Mouse (Mus musculus): Measurements from ENCODE around the gene Iqcj.
A peak's percentile ranks its signal among the peaks of the same experiment; 100 is the strongest.

Iqcj gene

DNA sequence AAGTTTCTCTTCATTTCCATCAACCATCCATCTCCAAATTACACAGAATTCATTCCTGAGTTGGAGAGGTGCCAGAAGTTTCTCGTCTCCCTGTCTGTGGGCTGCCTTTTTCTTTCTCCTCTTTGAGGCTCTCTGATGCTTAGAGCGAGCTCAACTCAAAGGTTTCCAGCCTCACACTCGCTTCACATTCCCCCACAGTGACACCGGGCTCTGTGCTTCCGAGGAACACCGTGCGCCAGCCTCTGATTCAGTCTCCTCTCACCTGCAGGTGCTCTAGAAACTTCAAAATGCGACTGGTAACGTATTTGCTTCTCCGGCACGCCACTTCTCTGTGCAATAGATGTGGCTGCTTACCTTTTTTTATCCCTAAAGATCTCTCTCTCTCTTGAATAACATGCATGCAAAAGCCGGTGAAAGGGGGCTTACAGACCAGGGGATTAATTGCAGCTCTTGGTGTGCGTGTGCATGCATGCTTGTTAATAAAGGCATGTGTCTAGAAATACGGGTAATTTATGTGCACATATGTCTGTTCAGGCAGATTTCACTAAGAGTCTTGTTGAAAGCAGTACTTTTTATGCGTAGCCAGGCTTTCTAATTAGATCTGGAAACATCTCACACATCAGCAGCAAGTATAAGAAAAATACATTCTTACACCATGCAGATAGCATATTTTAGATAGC is at the start of gene Iqcj, which contains the start of gene Iqschfp:
TSS of gene Iqcj (plus strand) at position 195 of the 680 bp plus-strand sequence.
TSS of gene Iqschfp (plus strand) at position 207 of the 680 bp plus-strand sequence.
- peak; percentile 1 for DNase-seq (ENCODE audit: low read depth)

- no peak for DNase-seq (ENCODE audit: low read depth)
These were observed 39.6 kb upstream of the Iqcj start for GRCm38 (mm10) chr3:67852397-67852796.

- no peak for DNase-seq (ENCODE audit: low read depth)
These were observed 30.5 kb upstream of the Iqcj start for GRCm38 (mm10) chr3:67861524-67861923.

DNA sequence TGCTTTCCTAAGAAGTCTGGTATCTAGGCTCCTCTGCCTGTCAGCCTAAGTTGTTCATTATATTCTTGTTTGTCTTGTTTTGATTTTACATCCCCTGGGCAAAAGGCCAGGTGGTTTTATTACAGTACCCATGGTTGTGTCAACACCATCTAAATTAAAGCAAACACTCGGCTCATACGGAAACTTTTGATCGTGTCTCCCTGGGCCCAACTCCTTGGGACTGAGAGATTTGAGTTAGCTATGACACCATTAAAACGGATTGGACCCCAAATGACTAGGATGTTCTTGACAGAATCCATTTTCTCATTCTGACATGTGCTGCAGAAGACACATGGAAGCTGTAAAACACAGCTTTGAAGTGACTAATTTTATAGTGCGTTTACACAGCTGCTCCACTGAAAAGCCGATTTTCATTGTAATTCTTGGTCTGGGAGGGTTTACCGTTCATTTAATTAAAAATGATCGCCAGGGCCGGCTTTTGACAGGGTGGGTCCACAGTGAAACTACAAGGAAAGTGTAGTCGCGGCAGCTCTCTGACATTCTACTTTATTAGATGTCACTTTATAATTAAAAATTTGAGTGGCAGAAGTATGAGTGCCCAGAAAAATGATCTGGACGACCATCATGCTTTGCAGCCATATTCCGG is 24.5 kb upstream of the Iqcj start:
- no peak for DNase-seq (ENCODE audit: low read depth)

- no peak for DNase-seq (ENCODE audit: low read depth)
These were observed 22.6 kb upstream of the Iqcj start for GRCm38 (mm10) chr3:67869424-67869823.

DNA sequence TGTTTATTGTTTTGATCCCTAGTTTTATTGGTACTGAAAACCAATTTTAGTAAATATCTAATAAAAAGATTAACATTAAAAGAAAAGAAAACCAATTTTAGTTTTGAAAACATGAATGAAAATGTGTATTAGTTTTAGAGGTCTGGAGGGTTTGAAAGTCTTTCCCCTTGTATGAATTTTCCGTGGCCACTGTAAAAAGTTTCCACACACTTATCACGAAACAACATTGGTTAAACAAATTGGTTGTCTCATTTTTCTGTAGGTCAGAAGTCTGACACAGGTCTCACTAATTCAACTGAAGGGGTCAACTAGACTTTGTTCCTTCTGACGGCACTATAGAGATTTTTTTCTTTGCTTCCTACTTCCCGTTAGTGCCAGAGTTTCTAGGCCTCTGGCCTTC is 14.8 kb upstream of the Iqcj start:
- no peak for DNase-seq (ENCODE audit: low read depth)

DNA sequence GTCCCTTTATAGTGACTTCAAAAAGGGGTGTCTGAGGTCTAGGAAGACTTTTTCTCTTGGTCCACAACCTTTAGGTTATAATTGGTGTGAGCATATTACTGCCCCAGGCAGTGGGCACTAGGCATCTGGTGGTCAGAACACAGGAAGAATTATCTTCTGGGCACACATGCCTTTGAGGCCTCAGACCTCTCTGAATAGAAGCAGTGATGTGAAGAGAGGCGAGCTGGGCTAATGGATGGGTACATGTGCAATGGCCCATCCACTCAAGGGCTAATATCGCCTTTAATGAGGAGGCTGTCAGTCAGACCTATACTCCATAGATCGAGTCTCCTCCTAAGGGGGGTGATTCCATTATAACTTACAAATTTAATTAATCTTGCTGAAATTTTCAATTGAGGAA is 7.7 kb upstream of the Iqcj start:
- DNase-seq (ENCODE audit: low read depth), result no peak

GRCm38 (mm10) chr3:67886176-67886575 is 5.8 kb upstream of the Iqcj start:
- DNase-seq (ENCODE audit: low read depth), result no peak

DNA sequence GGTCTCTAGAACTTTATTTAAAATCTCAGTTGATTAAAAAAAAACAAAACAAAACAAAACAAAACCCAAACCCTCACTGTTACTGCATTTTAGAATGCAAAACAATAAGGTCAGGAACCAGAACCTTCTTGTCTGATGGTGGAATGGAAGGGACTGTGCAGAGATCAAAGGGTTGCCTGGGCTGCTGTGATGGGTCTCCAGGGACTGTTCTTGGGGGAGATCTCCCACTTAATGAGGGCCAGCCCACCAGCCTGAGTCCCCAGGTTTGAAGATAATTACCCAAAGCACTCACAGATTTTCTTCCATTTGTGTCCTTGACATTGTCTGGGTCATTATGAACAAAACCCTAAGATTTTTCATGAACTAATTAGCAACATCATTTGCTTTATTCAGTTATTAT is 4.8 kb upstream of the Iqcj start:
- no peak for DNase-seq (ENCODE audit: low read depth)

DNA sequence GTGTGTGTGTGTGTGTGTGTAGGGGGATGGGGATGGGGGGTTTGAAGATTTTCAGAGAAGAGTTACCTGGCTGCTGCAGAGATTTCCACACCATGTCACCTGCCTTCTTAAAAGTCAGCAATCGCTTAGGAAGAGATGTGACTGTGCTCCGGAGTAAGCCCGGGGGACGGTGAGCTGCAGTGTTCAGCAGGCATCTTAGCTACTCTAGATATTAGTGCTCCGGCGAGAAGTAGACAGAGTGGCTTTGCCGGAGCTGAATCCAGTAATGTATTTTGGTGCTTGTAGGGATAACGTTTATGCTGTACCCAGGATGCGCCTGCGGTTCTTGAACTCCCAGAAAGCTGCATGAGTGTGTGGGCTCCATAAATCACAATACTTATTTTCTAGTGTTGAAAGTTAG is 748 bp downstream of the Iqcj start:
- no peak for DNase-seq (ENCODE audit: low read depth)

DNA sequence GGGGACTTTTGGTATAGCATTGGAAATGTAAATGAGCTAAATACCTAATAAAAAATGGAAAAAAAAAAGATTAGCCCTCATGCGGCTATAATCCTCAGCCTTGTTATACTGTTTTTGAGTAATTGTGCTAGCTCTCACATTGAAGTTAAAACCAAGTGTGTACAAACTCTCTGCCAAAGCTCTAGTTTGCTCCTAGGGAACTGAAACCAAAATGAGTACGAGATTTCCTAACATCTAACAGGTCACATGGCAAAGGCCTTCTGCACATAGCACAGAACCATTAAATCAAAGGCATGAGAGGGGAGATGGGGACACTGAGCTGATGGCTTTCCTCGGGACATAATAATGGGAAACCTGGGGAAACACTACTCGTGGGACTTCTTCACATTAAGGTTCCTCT is 10.5 kb downstream of the Iqcj start:
- DNase-seq (ENCODE audit: low read depth), result no peak

GRCm38 (mm10) chr3:67908586-67908985 is 16.6 kb downstream of the Iqcj start:
- no peak for DNase-seq (ENCODE audit: low read depth)

DNA sequence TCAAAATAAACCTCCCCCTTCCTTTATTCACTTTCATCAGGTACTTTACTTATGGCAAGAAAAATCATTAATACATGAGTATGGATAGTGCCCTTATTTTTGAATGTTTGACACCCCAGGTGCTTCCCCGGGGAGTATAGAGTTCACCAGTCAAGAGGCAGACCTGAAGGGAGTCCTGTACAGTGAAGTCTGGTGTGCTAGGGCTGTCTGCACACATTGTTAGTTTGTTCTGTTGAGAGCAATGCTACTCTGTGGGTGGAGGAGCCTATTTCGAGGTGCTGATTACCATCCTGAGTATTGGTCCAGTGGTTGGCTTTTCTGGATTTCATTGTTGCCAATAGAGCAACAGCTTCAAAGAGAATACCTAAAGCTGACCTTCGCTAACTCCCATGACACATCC is 26.1 kb downstream of the Iqcj start:
- DNase-seq (ENCODE audit: low read depth), result no peak

- no peak for DNase-seq (ENCODE audit: low read depth)
These were observed 26.7 kb downstream of the Iqcj start for GRCm38 (mm10) chr3:67918634-67919259.

DNA sequence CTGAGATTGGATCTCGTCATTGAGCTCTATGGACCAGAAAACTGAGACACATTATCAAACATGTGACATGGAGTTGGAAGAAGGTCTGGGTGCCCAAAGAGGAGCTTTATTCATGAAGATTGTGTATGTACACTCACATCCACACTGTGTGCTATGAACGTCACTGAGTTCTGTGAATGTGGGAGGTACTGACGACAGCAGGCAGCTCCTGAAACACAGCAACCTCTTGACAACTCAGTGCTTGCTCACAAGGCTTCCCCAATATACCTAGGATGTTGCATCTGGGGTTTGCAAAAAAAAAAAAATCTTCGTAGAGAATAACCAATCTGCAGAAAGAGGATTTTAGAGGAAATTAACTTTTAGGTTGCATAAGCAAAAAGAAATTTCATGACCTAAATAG is 31.1 kb downstream of the Iqcj start:
- DNase-seq (ENCODE audit: low read depth), result no peak

DNA sequence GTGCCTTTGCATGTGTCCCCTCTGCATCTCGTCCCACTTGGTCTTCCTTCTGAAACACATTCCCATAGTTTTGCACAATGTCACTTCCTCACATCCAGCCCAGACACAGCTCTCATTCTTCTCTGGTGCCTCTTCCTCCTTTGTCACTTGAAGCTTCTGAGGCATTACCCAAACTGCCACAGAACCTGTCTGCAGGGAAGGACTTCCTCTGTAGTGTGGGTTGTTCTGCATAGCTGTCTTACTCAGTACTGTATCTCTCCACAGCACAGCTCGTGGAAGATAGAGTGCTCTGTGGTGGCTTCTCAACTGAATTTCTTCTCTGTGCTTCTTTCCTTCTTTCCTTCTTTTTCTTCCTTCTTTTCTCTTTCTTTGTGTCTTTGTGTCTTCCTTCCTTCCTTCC is 33.4 kb downstream of the Iqcj start:
- no peak for DNase-seq (ENCODE audit: low read depth)

DNA sequence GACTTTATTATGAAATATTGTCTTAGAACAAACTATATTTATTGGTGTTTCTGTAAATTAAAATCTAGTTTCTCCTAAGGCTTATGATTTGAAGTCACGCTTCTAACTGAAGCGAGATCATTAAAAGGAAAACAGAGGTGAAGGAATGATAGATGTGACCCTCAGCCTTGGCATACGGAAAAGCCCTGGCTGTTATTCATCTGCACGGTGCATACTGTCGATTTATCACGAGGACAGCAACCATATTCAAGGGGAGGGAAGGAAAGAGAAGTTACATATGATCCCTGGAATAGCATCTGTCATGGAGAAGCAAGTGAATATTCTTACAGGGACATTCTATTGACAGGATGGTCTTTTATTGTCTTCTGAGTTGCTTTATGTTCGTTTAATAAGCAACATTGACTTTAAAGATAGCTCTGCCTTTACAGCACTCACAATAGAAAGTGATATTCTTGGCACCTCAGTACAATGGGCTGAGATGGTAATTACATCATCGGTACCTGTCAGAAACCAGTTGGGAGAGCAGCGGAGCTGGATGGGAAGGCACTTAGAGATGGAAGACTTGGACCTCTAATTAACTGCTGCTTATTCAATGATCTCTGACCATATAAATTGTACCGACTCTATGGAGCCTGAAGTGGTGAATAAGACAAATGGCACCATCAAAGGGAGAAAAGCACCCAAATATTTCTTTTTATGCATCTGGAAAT is 38.6 kb downstream of the Iqcj start:
- DNase-seq (ENCODE audit: low read depth), result no peak

GRCm38 (mm10) chr3:67931181-67931580 is 39.2 kb downstream of the Iqcj start:
- no peak for DNase-seq (ENCODE audit: low read depth)

DNA sequence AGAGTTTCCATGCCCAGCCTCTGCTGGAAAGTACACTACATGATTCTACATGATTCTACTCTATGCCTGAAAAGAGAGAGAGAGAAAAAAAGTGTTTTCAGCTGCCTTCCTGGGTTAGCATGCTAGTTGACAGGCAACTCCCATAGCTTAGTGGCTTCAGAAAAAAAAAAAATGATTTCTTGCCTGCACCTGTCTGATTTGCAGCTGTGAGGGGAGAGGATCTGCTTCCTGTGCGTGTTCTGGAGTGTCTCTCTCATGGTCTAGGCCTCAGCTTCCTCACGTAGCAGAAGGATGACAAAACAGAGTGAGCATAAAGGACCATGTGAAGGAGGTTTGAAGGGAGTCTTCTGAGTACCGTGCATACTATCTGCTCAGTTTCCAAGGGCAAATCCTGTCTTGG is 39.9 kb downstream of the Iqcj start:
- DNase-seq (ENCODE audit: low read depth), result no peak

- DNase-seq (ENCODE audit: low read depth), result no peak
These were observed 43.8 kb downstream of the Iqcj start for GRCm38 (mm10) chr3:67935829-67936228.

GRCm38 (mm10) chr3:67947000-67947399 is 55.0 kb downstream of the Iqcj start:
- DNase-seq (ENCODE audit: low read depth), result no peak

GRCm38 (mm10) chr3:67952517-67952940 is 60.5 kb downstream of the Iqcj start:
- no peak for DNase-seq (ENCODE audit: low read depth)

Measured in NIH3T3 (cell line).